ENCODE assay signal across 15 mouse cellular contexts in the genomic region with DNA sequence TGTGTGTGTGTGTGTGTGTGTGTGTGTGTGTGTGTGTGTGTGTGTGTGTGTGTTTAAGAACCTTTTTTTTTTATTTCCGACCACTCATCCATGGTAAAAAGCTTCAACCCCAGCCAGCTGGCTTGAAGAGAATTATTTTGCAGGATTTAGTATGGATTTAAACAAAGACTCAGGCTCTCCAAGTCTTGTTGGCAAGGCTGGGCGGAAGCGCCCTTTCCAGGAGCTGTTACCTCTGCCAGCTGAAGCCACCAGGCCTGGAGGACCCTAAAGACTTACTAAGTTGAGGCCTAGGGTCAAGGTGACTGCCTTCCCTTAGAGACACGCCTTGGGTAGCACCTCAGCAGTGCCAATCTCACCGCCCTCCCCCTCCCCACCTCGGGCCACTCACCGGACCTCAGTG. TPM values are rescaled to one million over a fixed set of nuclear protein-coding genes. Genes with fewer than 3 reads are reported as not detected.
A peak's percentile ranks its signal among the peaks of the same experiment; 100 is the strongest.
DNase-seq lines count a peak whose midpoint lies in the region; ATAC-seq and TF ChIP-seq lines count a peak whose summit lies in the region.
"Had no signal": no experiment of that assay in that cellular context is flagged by ENCODE, and none has a peak within 500 bp of the region (broad histone marks: within the 10 kb centered on the region; RNA-seq: fewer than 3 reads in every experiment).

No protein-coding gene starts in this region.

- peak overlapping the region; percentile 96 for H3K27ac ChIP-seq in hindbrain, embryonic 15.5 days (replicated peaks)
- H3K27ac ChIP-seq in neural tube, embryonic 11.5 days (ENCODE audit: low read depth, low read length): no peak overlapping the region
- H3K27ac ChIP-seq: heart, embryonic 15.5 days; liver, embryonic 14.5 days had no signal

- H3K4me1 ChIP-seq in hindbrain, embryonic 15.5 days (replicated peaks): peaks cover 48% of the 10 kb centered on the region
- H3K4me1 ChIP-seq in neural tube, embryonic 11.5 days (ENCODE audit: control insufficient read depth, insufficient read depth, low read length): peaks cover 10% of the 10 kb centered on the region; the same call in 1 of the 2 replicates

- no peak for TF ChIP-seq POLR2A in brain, embryonic 14.5 days (IDR thresholded peaks at IDR 0.05; ENCODE audit: borderline replicate concordance, extremely low read depth, insufficient read depth, insufficient read length, poor library complexity, severe bottlenecking)

- TF ChIP-seq CTCF in brain, embryonic 14.5 days (IDR thresholded peaks at IDR 0.05; ENCODE audit: borderline replicate concordance, extremely low read depth, insufficient read depth, insufficient read length): no peak

- peak overlapping the region; percentile 77 for H3K4me2 ChIP-seq in hindbrain, embryonic 15.5 days
- H3K4me2 ChIP-seq in neural tube, embryonic 11.5 days (ENCODE audit: low read depth): no peak overlapping the region
- H3K4me2 ChIP-seq: heart, embryonic 15.5 days had no signal

- H3K4me3 ChIP-seq in hindbrain, embryonic 15.5 days: peak overlapping the region; percentile 52; the same call in 1 of the 2 replicates
- no peak overlapping the region for H3K4me3 ChIP-seq in neural tube, embryonic 11.5 days (ENCODE audit: low read depth, low read length)

- WGBS in hindbrain, embryonic 15.5 days: 5% methylated on average over 7 of the region's 7 CpGs
- 5% methylated on average over 7 of the region's 7 CpGs for whole genome bisulfite sequencing in neural tube, embryonic 11.5 days

- H3K9me3 ChIP-seq in hindbrain, embryonic 15.5 days: no peaks in the 10 kb centered on the region
- H3K9me3 ChIP-seq in neural tube, embryonic 11.5 days (ENCODE audit: control insufficient read depth, low read length): no peaks in the 10 kb centered on the region
- H3K9me3 ChIP-seq: heart, embryonic 15.5 days had no signal

- peak overlapping the region; percentile 70; the same call in 1 of the 2 replicates for H3K9ac ChIP-seq in hindbrain, embryonic 15.5 days
- H3K9ac ChIP-seq in neural tube, embryonic 11.5 days (ENCODE audit: low read length): peak overlapping the region; percentile 23; the same call in 1 of the 2 replicates
- H3K9ac ChIP-seq: heart, embryonic 15.5 days; liver, embryonic 14.5 days had no signal

- H3K27me3 ChIP-seq in hindbrain, embryonic 15.5 days: peaks cover 31% of the 10 kb centered on the region; the same call in 1 of the 2 replicates
- H3K27me3 ChIP-seq in neural tube, embryonic 11.5 days (ENCODE audit: control insufficient read depth, insufficient read depth, low read length): peaks cover 73% of the 10 kb centered on the region

- peak; percentile 18 for DNase-seq in embryo, embryonic 11 days
- no peak for DNase-seq in embryo, embryonic 10 days (ENCODE audit: low spot score)
- DNase-seq in brain, embryonic 14.5 days (ENCODE audit: low read depth): peak; percentile 88
- peak; percentile 33 for DNase-seq in neural tube, embryonic 11.5 days (ENCODE audit: low spot score)
- no peak for DNase-seq in thymus, postnatal 10 days (ENCODE audit: low spot score in 2 of 2)
- no peak for DNase-seq in ovary, postnatal 36 days (ENCODE audit: low spot score)
- DNase-seq: gastrocnemius, postnatal 25 days; kidney, postnatal 14 days; lung, postnatal 4 days; thymus, adult 2 months had no signal

- H3K36me3 ChIP-seq in hindbrain, embryonic 15.5 days: no peaks in the 10 kb centered on the region
- no peaks in the 10 kb centered on the region for H3K36me3 ChIP-seq in neural tube, embryonic 11.5 days (ENCODE audit: control insufficient read depth, insufficient read depth, low read length)
- H3K36me3 ChIP-seq: heart, embryonic 15.5 days had no signal

- ATAC-seq in hindbrain, embryonic 15.5 days (ENCODE audit: low FRiP score, low read depth): no peak
- no peak for ATAC-seq in neural tube, embryonic 11.5 days (ENCODE audit: insufficient read depth, low FRiP score, low TSS enrichment)
- ATAC-seq in CD4-positive, CD25-positive, alpha-beta regulatory T cell, adult 4 months: no peak

RNA-seq across cellular contexts. Expression of a gene that starts 1.5 kb away (rescaled TPM):
- polyA plus RNA-seq in brain, embryonic 14.5 days (2012; rRNA removed): 40.0 and 49.5 TPM in 2 replicates
- polyA plus RNA-seq in hindbrain, embryonic 15.5 days (2015; fragmentation: Nextera tagmentation; extraction: Ambion mirVana): 40.7 and 41.7 TPM in 2 replicates
- polyA plus RNA-seq in neural tube, embryonic 11.5 days (2014; fragmentation: Nextera tagmentation; extraction: Ambion mirVana): 9.5 and 11.0 TPM in 2 replicates
- polyA plus RNA-seq in CD4-positive, CD25-positive, alpha-beta regulatory T cell, adult 4 months (2017; shearing (Covaris generic)): not detected
- polyA plus RNA-seq: intestine, embryonic 14.5 days; liver, embryonic 14.5 days; thymus, adult 2 months had no signal

Comparison
In these comparisons a context has a peak if more than half of its experiments do, and no peak if none do; other contexts are left out.
1. DNase-seq: peak in embryo, embryonic 11 days (single experiment), brain, embryonic 14.5 days (single experiment) and neural tube, embryonic 11.5 days (single experiment); none in embryo, embryonic 10 days (single experiment), thymus, postnatal 10 days (0 of 2) and ovary, postnatal 36 days (single experiment).
2. RNA of a gene that starts 1.5 kb away (polyA plus RNA-seq): 40.0 to 49.5 TPM in brain, embryonic 14.5 days, 40.7 to 41.7 TPM in hindbrain, embryonic 15.5 days and 9.5 to 11.0 TPM in neural tube, embryonic 11.5 days; not detected in CD4-positive, CD25-positive, alpha-beta regulatory T cell, adult 4 months; every median in the first group is over 10 times any median in the second.